Mouse (Mus musculus) embryonic fibroblast, embryonic 13.5 days (primary cell): Measurements from ENCODE around the gene Mlc1.

Source experiments
- CTCF ChIP-seq: IDR thresholded peaks from 2 replicates; pipeline ENCODE4 v1.5.1; 2011; ENCODE audit warnings: mild to moderate bottlenecking, control low read depth, low read length, moderate library complexity, borderline replicate concordance; ENCODE audit not compliant: insufficient read depth
- POLR2A ChIP-seq: IDR thresholded peaks from 2 replicates; pipeline ENCODE4 v1.6.1; 2011; ENCODE audit warnings: low read depth, mild to moderate bottlenecking, control low read depth, low read length, moderate library complexity

- TF ChIP-seq CTCF (no peak), POLR2A (no peak)
These were observed 10.4 kb upstream of the Mlc1 start for GRCm38 (mm10) chr15:88989236-88989635.
